Mouse (Mus musculus) embryonic fibroblast, embryonic 13.5 days (primary cell): ENCODE measurements around the gene Zmpste24. TPM values are rescaled to one million over a fixed set of nuclear protein-coding genes. Genes with fewer than 3 reads are reported as not detected.

Experiments used
- H3K27ac ChIP-seq: 2 replicates; pipeline ENCODE4 v1.5.1; 2012; ENCODE audit warnings: low read length, control low read depth, inconsistent platforms; ENCODE audit not compliant: insufficient read depth
- H3K4me1 ChIP-seq: 2 replicates; pipeline ENCODE4 v1.6.1; 2011; ENCODE audit warnings: low read length; ENCODE audit not compliant: control insufficient read depth, insufficient read depth
- H3K4me3 ChIP-seq: 2 replicates; pipeline ENCODE4 v1.5.1; 2011; ENCODE audit warnings: mild to moderate bottlenecking, control low read depth, low read length; ENCODE audit not compliant: insufficient read depth
- CTCF ChIP-seq: IDR thresholded peaks from 2 replicates; pipeline ENCODE4 v1.5.1; 2011; ENCODE audit warnings: mild to moderate bottlenecking, control low read depth, low read length, moderate library complexity, borderline replicate concordance; ENCODE audit not compliant: insufficient read depth
- POLR2A ChIP-seq: IDR thresholded peaks from 2 replicates; pipeline ENCODE4 v1.6.1; 2011; ENCODE audit warnings: low read depth, mild to moderate bottlenecking, control low read depth, low read length, moderate library complexity
- polyA plus RNA-seq: library from polyadenylated mRNA; stranded (reverse); fragments of >200 nt; gene quantifications from 2 replicates; pipeline ENCODE4 v1.2.4, GENCODE M21; 2011; ENCODE audit warnings: low read depth; ENCODE audit not compliant: missing spikeins, insufficient read length

The Zmpste24 gene
- 70.9 and 72.8 TPM in 2 replicates for polyA plus RNA-seq

DNA sequence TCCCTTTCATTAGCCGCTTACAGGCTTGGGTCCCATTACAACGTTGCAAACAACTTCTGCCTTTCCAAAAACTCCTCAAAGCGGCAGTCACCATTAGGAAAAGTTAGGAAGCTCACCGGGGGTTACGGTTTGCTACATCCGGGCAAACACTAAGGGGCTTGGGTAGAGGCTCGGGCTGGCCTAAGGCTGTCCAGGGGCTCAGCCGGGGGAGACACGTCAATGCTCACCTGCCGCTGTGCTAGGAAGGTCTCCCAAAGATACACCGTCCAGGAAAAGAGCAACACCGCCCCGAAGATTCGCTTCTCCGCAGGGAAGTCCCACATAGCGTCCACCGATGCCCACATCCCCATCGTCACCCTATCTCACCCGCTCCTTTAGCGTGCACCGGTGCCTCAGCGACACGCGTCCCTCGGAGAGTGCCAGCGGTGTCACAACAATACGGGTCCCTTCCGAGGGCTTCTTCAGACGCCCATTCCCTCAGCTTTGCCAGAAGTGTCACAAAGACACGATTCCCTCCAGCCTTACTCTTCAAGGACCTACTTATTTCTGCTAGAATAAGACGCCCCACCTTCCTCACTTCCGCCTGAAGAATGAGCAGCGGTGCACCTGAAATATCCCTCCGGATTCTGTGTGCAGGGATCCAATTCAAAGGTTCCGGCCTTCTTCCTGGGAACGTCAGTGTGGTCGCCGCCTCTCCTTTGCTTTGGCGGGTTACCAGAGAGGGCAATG, at the start of gene Zmpste24:
Gene Zmpste24 (minus strand): TSS at position 592 of the 729 bp plus-strand sequence.
- no peaks in the 10 kb centered on the region for H3K4me1 ChIP-seq
- peak within 1 kb of the TSS; percentile 58 for H3K4me3 ChIP-seq
- peak within 1 kb of the TSS; percentile 27; the same call in 1 of the 2 replicates for H3K27ac ChIP-seq
- TF ChIP-seq POLR2A (peak; percentile 73), CTCF (no peak)

GRCm38 (mm10) chr4:121109126-121109525, 11.1 kb upstream of the Zmpste24 start, which contains the start of gene Tmco2:
TSS of gene Tmco2 (minus strand) at chr4:121109226.
- no peak within 1 kb of the TSS for H3K4me3 ChIP-seq
- TF ChIP-seq CTCF (no peak), POLR2A (no peak)
- H3K4me1 ChIP-seq: no peaks in the 10 kb centered on the region
- no peak within 1 kb of the TSS for H3K27ac ChIP-seq

GRCm38 (mm10) chr4:121103304-121103703, 5.3 kb upstream of the Zmpste24 start:
- no peak for TF ChIP-seq POLR2A
- TF ChIP-seq CTCF: no peak
- no peak overlapping the region for H3K4me3 ChIP-seq
- no peaks in the 10 kb centered on the region for H3K4me1 ChIP-seq
- no peak overlapping the region for H3K27ac ChIP-seq

- TF ChIP-seq POLR2A (no peak), CTCF (no peak)
- H3K27ac ChIP-seq: no peak overlapping the region
These were observed 7.8 kb downstream of the Zmpste24 start for GRCm38 (mm10) chr4:121090211-121090610.

DNA sequence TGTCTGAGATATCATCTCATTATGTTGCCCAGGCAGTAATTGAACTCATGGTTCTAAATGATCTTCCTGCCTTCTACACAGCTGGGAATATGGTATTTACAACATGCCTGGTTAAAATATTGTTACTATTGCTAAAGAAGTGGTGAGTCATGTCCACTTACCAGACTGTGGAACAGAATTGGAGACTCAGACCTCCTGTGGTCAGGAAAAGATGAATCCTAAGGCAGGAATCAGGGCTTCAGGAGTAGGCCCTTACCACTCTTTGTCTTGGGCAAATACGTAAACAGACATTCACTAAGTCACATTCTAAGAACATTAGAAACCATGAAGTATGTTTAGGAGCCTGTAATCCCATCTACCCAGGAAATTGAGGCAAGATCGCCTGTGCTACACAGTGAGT, 9.3 kb downstream of the Zmpste24 start:
- TF ChIP-seq POLR2A (no peak), CTCF (no peak)
- Histone ChIP-seq H3K27ac (peak overlapping the region; percentile 96), H3K4me1 (peaks cover 10% of the 10 kb centered on the region), H3K4me3 (no peak overlapping the region)

More at GRCm38 (mm10) chr4:121090211-121090610, 7.8 kb downstream of the Zmpste24 start:
- H3K4me3 ChIP-seq: no peak overlapping the region
- peaks cover 6% of the 10 kb centered on the region for H3K4me1 ChIP-seq

DNA sequence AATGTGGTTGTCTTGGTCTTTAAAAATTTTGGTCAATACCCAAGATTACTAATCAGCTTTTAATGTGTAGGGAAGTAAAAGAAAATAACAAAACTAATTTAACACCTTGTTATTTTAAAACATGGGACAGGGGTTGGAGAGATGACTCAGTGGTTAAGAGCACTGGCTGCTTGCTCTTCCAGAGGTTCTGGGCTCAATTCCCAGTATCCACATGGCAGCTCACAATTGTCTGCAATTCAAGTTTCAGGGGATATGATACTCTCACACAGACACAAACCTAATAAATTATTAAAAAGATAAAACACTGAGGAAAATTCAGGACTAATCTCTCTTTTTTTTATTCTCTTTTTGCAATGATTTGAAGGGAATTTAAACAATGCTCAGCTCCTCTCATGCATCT, 13.5 kb downstream of the Zmpste24 start:
- Histone ChIP-seq H3K27ac (peak overlapping the region; percentile 41; the same call in 1 of the 2 replicates), H3K4me1 (peaks cover 10% of the 10 kb centered on the region), H3K4me3 (no peak overlapping the region)
- TF ChIP-seq CTCF (no peak), POLR2A (no peak)

GRCm38 (mm10) chr4:121080395-121080794, 17.6 kb downstream of the Zmpste24 start:
- Histone ChIP-seq H3K4me1 (peaks cover 5% of the 10 kb centered on the region; the same call in 1 of the 2 replicates), H3K4me3 (no peak overlapping the region), H3K27ac (no peak overlapping the region)
- no peak for TF ChIP-seq CTCF
- no peak for TF ChIP-seq POLR2A

GRCm38 (mm10) chr4:121077915-121078646, 20.0 kb downstream of the Zmpste24 start:
- Histone ChIP-seq H3K4me1 (no peaks in the 10 kb centered on the region), H3K4me3 (no peak overlapping the region), H3K27ac (no peak overlapping the region)
- TF ChIP-seq POLR2A (no peak), CTCF (no peak)

GRCm38 (mm10) chr4:121074250-121074649, 23.8 kb downstream of the Zmpste24 start:
- no peak for TF ChIP-seq CTCF
- no peak for TF ChIP-seq POLR2A
- Histone ChIP-seq H3K27ac (peak overlapping the region; percentile 11; the same call in 1 of the 2 replicates), H3K4me1 (no peaks in the 10 kb centered on the region), H3K4me3 (no peak overlapping the region)
